Mouse (Mus musculus): ENCODE measurements around the gene Mndal. TPM values are rescaled to one million over a fixed set of nuclear protein-coding genes. Genes with fewer than 3 reads are reported as not detected.
"Not testable (repeated sequence)": the region's sequence is repeated elsewhere in the genome, so short reads cannot be mapped to it uniquely, and the experiment has no call there.

Gene Mndal
- total and polyA plus RNA-seq, 2 experiments from 2014 or later, result 0.65 to 8.1 TPM

- H3K9ac ChIP-seq (replicated peaks; ENCODE audit: low read depth, low read length); H3K9me3 ChIP-seq (replicated peaks; ENCODE audit: control insufficient read depth, low read length); ATAC-seq (ENCODE audit: insufficient read depth, low read depth); H3K36me3 ChIP-seq (replicated peaks; ENCODE audit: control insufficient read depth, insufficient read depth, low read length); H3K27me3 ChIP-seq (ENCODE audit: control insufficient read depth, insufficient read depth, low read length); H3K4me1 ChIP-seq (ENCODE audit: control insufficient read depth, insufficient read depth); DNase-seq (ENCODE audit: low spot score): not testable (repeated sequence)
- H3K27ac ChIP-seq (ENCODE audit: low read depth), result peak overlapping the region; percentile 53
- peak overlapping the region; percentile 38 for H3K4me2 ChIP-seq (ENCODE audit: low read depth, low read length)
- peak overlapping the region; percentile 24 for H3K4me3 ChIP-seq (ENCODE audit: low read depth, low read length)
- WGBS, result 45% methylated on average over 3 of the region's 3 CpGs
These were observed 140.1 kb downstream of the Mndal start for GRCm38 (mm10) chr1:173802207-173802606.

GRCm38 (mm10) chr1:173801791-173802190 is 140.5 kb downstream of the Mndal start:
- ATAC-seq (ENCODE audit: insufficient read depth, low read depth); H3K36me3 ChIP-seq (replicated peaks; ENCODE audit: control insufficient read depth, insufficient read depth, low read length); H3K4me1 ChIP-seq (ENCODE audit: control insufficient read depth, insufficient read depth); H3K9ac ChIP-seq (replicated peaks; ENCODE audit: low read depth, low read length); DNase-seq (ENCODE audit: low spot score); H3K27me3 ChIP-seq (ENCODE audit: control insufficient read depth, insufficient read depth, low read length); H3K9me3 ChIP-seq (replicated peaks; ENCODE audit: control insufficient read depth, low read length): not testable (repeated sequence)
- 74% methylated on average over 2 of the region's 2 CpGs for WGBS
- Histone ChIP-seq H3K4me3 (ENCODE audit: low read depth, low read length) (peak overlapping the region; percentile 24; the same call in 1 of the 2 replicates), H3K27ac (ENCODE audit: low read depth) (peak overlapping the region; percentile 53; the same call in 1 of the 2 replicates), H3K4me2 (ENCODE audit: low read depth, low read length) (peak overlapping the region; percentile 38)

Other genes starting within 250 kb of the Mndal start
- gene Ifi207, start 200.7 kb downstream of the Mndal start, total RNA-seq (2014; rRNA removed; ENCODE audit: low replicate concordance), result 0.27 and 1.1 TPM in 2 replicates
- gene Ifi207, start 200.7 kb downstream of the Mndal start, polyA plus RNA-seq (2015; fragmentation: Nextera tagmentation; extraction: Ambion mirVana), result 0.66 and 0.67 TPM in 2 replicates
- gene Ifi204, start 175.5 kb downstream of the Mndal start, total RNA-seq (2014; rRNA removed; ENCODE audit: low replicate concordance), result 1.9 and 2.7 TPM in 2 replicates
- 1.8 and 2.1 TPM in 2 replicates for gene Ifi204, start 175.5 kb downstream of the Mndal start, polyA plus RNA-seq (2015; fragmentation: Nextera tagmentation; extraction: Ambion mirVana)
- 0.11 and 1.0 TPM in 2 replicates for gene Ifi211, start 29.4 kb downstream of the Mndal start, total RNA-seq (2014; rRNA removed; ENCODE audit: low replicate concordance)
- gene Ifi211, start 29.4 kb downstream of the Mndal start, polyA plus RNA-seq (2015; fragmentation: Nextera tagmentation; extraction: Ambion mirVana), result 1.5 and 1.7 TPM in 2 replicates
- gene Ifi203, start 181 bp upstream of the Mndal start, total RNA-seq (2014; rRNA removed; ENCODE audit: low replicate concordance), result 2.2 and 6.3 TPM in 2 replicates
- 4.5 and 4.7 TPM in 2 replicates for gene Ifi203, start 181 bp upstream of the Mndal start, polyA plus RNA-seq (2015; fragmentation: Nextera tagmentation; extraction: Ambion mirVana)
- not detected in 2 replicates for gene Ifi202b, start 40.3 kb upstream of the Mndal start, total RNA-seq (2014; rRNA removed; ENCODE audit: low replicate concordance)
- not detected in 2 replicates for gene Ifi202b, start 40.3 kb upstream of the Mndal start, polyA plus RNA-seq (2015; fragmentation: Nextera tagmentation; extraction: Ambion mirVana)
- 0.12 TPM in 1 of 2 replicates, not detected in the other for gene Ifi205, start 89.3 kb upstream of the Mndal start, total RNA-seq (2014; rRNA removed; ENCODE audit: low replicate concordance)
- gene Ifi205, start 89.3 kb upstream of the Mndal start, polyA plus RNA-seq (2015; fragmentation: Nextera tagmentation; extraction: Ambion mirVana), result 0.54 and 0.56 TPM in 2 replicates
- gene Olfr433, start 98.2 kb upstream of the Mndal start, total RNA-seq (2014; rRNA removed; ENCODE audit: low replicate concordance), result not detected in 2 replicates
- gene Olfr433, start 98.2 kb upstream of the Mndal start, polyA plus RNA-seq (2015; fragmentation: Nextera tagmentation; extraction: Ambion mirVana), result not detected in 2 replicates
- gene Olfr432, start 106.7 kb upstream of the Mndal start, total RNA-seq (2014; rRNA removed; ENCODE audit: low replicate concordance), result not detected in 2 replicates
- not detected in 2 replicates for gene Olfr432, start 106.7 kb upstream of the Mndal start, polyA plus RNA-seq (2015; fragmentation: Nextera tagmentation; extraction: Ambion mirVana)
- not detected in 2 replicates for gene Olfr430, start 124.1 kb upstream of the Mndal start, total RNA-seq (2014; rRNA removed; ENCODE audit: low replicate concordance)
- gene Olfr430, start 124.1 kb upstream of the Mndal start, polyA plus RNA-seq (2015; fragmentation: Nextera tagmentation; extraction: Ambion mirVana), result not detected in 2 replicates
- not detected in 2 replicates for gene Olfr429, start 141.8 kb upstream of the Mndal start, total RNA-seq (2014; rRNA removed; ENCODE audit: low replicate concordance)
- not detected in 2 replicates for gene Olfr429, start 141.8 kb upstream of the Mndal start, polyA plus RNA-seq (2015; fragmentation: Nextera tagmentation; extraction: Ambion mirVana)
- not detected in 2 replicates for gene Olfr427, start 154.4 kb upstream of the Mndal start, total RNA-seq (2014; rRNA removed; ENCODE audit: low replicate concordance)
- not detected in 2 replicates for gene Olfr427, start 154.4 kb upstream of the Mndal start, polyA plus RNA-seq (2015; fragmentation: Nextera tagmentation; extraction: Ambion mirVana)
- not detected in 2 replicates for gene Olfr231, start 178.7 kb upstream of the Mndal start, total RNA-seq (2014; rRNA removed; ENCODE audit: low replicate concordance)
- not detected in 2 replicates for gene Olfr231, start 178.7 kb upstream of the Mndal start, polyA plus RNA-seq (2015; fragmentation: Nextera tagmentation; extraction: Ambion mirVana)
- gene Olfr424, start 189.0 kb upstream of the Mndal start, total RNA-seq (2014; rRNA removed; ENCODE audit: low replicate concordance), result not detected in 2 replicates
- gene Olfr424, start 189.0 kb upstream of the Mndal start, polyA plus RNA-seq (2015; fragmentation: Nextera tagmentation; extraction: Ambion mirVana), result not detected in 2 replicates
- gene Olfr420, start 213.1 kb upstream of the Mndal start, total RNA-seq (2014; rRNA removed; ENCODE audit: low replicate concordance), result not detected in 2 replicates
- not detected in 2 replicates for gene Olfr420, start 213.1 kb upstream of the Mndal start, polyA plus RNA-seq (2015; fragmentation: Nextera tagmentation; extraction: Ambion mirVana)
- 1.9 and 3.7 TPM in 2 replicates for gene Spta1, start 230.3 kb upstream of the Mndal start, total RNA-seq (2014; rRNA removed; ENCODE audit: low replicate concordance)
- 1.3 and 1.5 TPM in 2 replicates for gene Spta1, start 230.3 kb upstream of the Mndal start, polyA plus RNA-seq (2015; fragmentation: Nextera tagmentation; extraction: Ambion mirVana)

Measured in heart, postnatal 0 days (tissue).